Comparison of ENCODE assay signal across 8 mouse cellular contexts in genomic region chr2:143062812-143063792, GRCm38 (mm10). TPM values are rescaled to one million over a fixed set of nuclear protein-coding genes. Genes with fewer than 3 reads are reported as not detected.
DNase-seq lines count a peak whose midpoint lies in the region; ATAC-seq and TF ChIP-seq lines count a peak whose summit lies in the region.

Gene Snrpb2 (plus strand): TSS chr2:143063039.

- H3K36me3 ChIP-seq in G1E (replicated peaks) = peaks cover 30% of the 10 kb centered on the region
- H3K36me3 ChIP-seq in forebrain, postnatal 0 days (ENCODE audit: insufficient read depth) = peaks cover 24% of the 10 kb centered on the region
- no peaks in the 10 kb centered on the region for H3K36me3 ChIP-seq in lung, embryonic 16.5 days (ENCODE audit: control insufficient read depth, insufficient read depth, low read length)

- peak within 1 kb of the TSS; percentile 56 for H3K4me2 ChIP-seq in forebrain, postnatal 0 days (ENCODE audit: low read depth)
- peak within 1 kb of the TSS; percentile 70 for H3K4me2 ChIP-seq in lung, embryonic 16.5 days (ENCODE audit: low read depth, low read length)

- ATAC-seq in G1E (ENCODE audit: extremely low read depth, insufficient number of reproducible peaks, low FRiP score, poor library complexity, severe bottlenecking) = peak; percentile 93
- peak; percentile 95 for ATAC-seq in forebrain, postnatal 0 days
- ATAC-seq in hematopoietic stem cell, adult 5-6 weeks (replicated peaks in 1 of 2; ENCODE audit: insufficient read depth in 1 of 2, low FRiP score in 2 of 2, low TSS enrichment in 1 of 2, low read depth in 1 of 2, poor library complexity in 2 of 2, severe bottlenecking in 2 of 2) = peak; percentile 97 to 99
- peak; percentile 97 for ATAC-seq in lung, embryonic 16.5 days (ENCODE audit: low read depth)

- peak; percentile 48 for DNase-seq in G1E (ENCODE audit: low spot score)
- peak; percentile 89 to 92 for DNase-seq in cerebellum, adult 18-20 months
- DNase-seq in forebrain, postnatal 0 days = peak; percentile 93
- peak; percentile 55 for DNase-seq in layer of hippocampus, adult 9-10 months (ENCODE audit: low spot score)
- peak; percentile 81 for DNase-seq in ovary, postnatal 10 days (ENCODE audit: low spot score)
- DNase-seq in thymus, postnatal 10 days (ENCODE audit: low spot score in 2 of 2) = peak; percentile 62 to 77

- H3K4me1 ChIP-seq in G1E (ENCODE audit: insufficient read depth, low read depth, low read length) = peaks cover 11% of the 10 kb centered on the region
- no peaks in the 10 kb centered on the region for H3K4me1 ChIP-seq in forebrain, postnatal 0 days (ENCODE audit: insufficient read depth)
- H3K4me1 ChIP-seq in lung, embryonic 16.5 days (replicated peaks; ENCODE audit: control insufficient read depth, insufficient read depth, low read length) = peaks cover 6% of the 10 kb centered on the region

- H3K27ac ChIP-seq in forebrain, postnatal 0 days (ENCODE audit: low read depth, low read length) = peak within 1 kb of the TSS; percentile 42
- H3K27ac ChIP-seq in lung, embryonic 16.5 days (ENCODE audit: low read length) = no peak within 1 kb of the TSS; the same call in 1 of the 2 replicates

- no peaks in the 10 kb centered on the region for H3K27me3 ChIP-seq in G1E (ENCODE audit: insufficient read depth, low read length)
- no peaks in the 10 kb centered on the region for H3K27me3 ChIP-seq in forebrain, postnatal 0 days (ENCODE audit: insufficient read depth, low read length)
- H3K27me3 ChIP-seq in lung, embryonic 16.5 days (ENCODE audit: control insufficient read depth, insufficient read depth, low read depth, low read length) = no peaks in the 10 kb centered on the region

- 1% methylated on average over 55 of the region's 55 CpGs for WGBS in forebrain, postnatal 0 days
- under 1% methylated on average over 55 of the region's 55 CpGs for WGBS in lung, embryonic 16.5 days

- no peak for TF ChIP-seq CTCF in G1E (IDR thresholded peaks at IDR 0.05; ENCODE audit: low read depth, low read length)
- peak; percentile 61 for TF ChIP-seq CTCF in forebrain, postnatal 0 days (IDR thresholded peaks at IDR 0.05; ENCODE audit: low read depth)

- peak within 1 kb of the TSS; percentile 91 for H3K4me3 ChIP-seq in G1E (ENCODE audit: low read depth, low read length)
- H3K4me3 ChIP-seq in forebrain, postnatal 0 days (ENCODE audit: low read depth, low read length) = peak within 1 kb of the TSS; percentile 51
- H3K4me3 ChIP-seq in lung, embryonic 16.5 days (ENCODE audit: low read length) = peak within 1 kb of the TSS; percentile 76

- peak within 1 kb of the TSS; percentile 77 for H3K9ac ChIP-seq in forebrain, postnatal 0 days
- H3K9ac ChIP-seq in lung, embryonic 16.5 days (ENCODE audit: low read length) = peak within 1 kb of the TSS; percentile 83

- no peaks in the 10 kb centered on the region for H3K9me3 ChIP-seq in G1E (replicated peaks)
- H3K9me3 ChIP-seq in forebrain, postnatal 0 days (ENCODE audit: low read length) = no peaks in the 10 kb centered on the region
- H3K9me3 ChIP-seq in lung, embryonic 16.5 days (ENCODE audit: control insufficient read depth, low read length) = no peaks in the 10 kb centered on the region

RNA-seq across cellular contexts. Expression of gene Snrpb2, which starts in this region (rescaled TPM):
- total RNA-seq in G1E (2014; fragmentation: Nextera tagmentation) (71.1 and 83.9 TPM in 2 replicates), G1E (2017) (118 and 155 TPM in 2 replicates)
- polyA plus RNA-seq in G1E (2012) = 3.6 and 5.7 TPM in 2 replicates
- 38.6 and 47.7 TPM in 2 replicates for total RNA-seq in forebrain, postnatal 0 days (2014; rRNA removed)
- 59.2 and 83.1 TPM in 2 replicates for polyA plus RNA-seq in forebrain, postnatal 0 days (2015; fragmentation: Nextera tagmentation; extraction: Ambion mirVana)
- 88.6 and 116 TPM in 2 replicates for total RNA-seq in hematopoietic stem cell, adult 5-6 weeks (2017)
- polyA plus RNA-seq in lung, embryonic 16.5 days (2015; fragmentation: Nextera tagmentation; extraction: Ambion mirVana) = 68.6 and 73.2 TPM in 2 replicates
